8 mouse cellular contexts compared by ENCODE assay signal in genomic region chr11:75170136-75170751, GRCm38 (mm10). TPM values are rescaled to one million over a fixed set of nuclear protein-coding genes. Genes with fewer than 3 reads are reported as not detected.
DNase-seq lines count a peak whose midpoint lies in the region; ATAC-seq lines count a peak whose summit lies in the region.

No protein-coding gene starts in this region.

- peak; percentile 81 for DNase-seq in fibroblast of lung, adult 2 months (ENCODE audit: low read depth)
- DNase-seq in kidney, postnatal 10 days, result peak; percentile 97
- peak; percentile 87 for DNase-seq in liver, embryonic 11.5 days (ENCODE audit: low spot score)
- peak; percentile 93 for DNase-seq in naive thymus-derived CD4-positive, alpha-beta T cell, adult 2 months (ENCODE audit: low read depth)

- peaks cover 61% of the 10 kb centered on the region for H3K27me3 ChIP-seq in heart, embryonic 14.5 days (ENCODE audit: control insufficient read depth, insufficient read depth, low read length)
- peaks cover 90% of the 10 kb centered on the region for H3K27me3 ChIP-seq in liver, embryonic 11.5 days (replicated peaks; ENCODE audit: control insufficient read depth, insufficient read depth, low read length)
- 0 out of 2 replicates have a peak, but pooled peaks cover 8% of the 10 kb centered on the region for H3K27me3 ChIP-seq in stomach, embryonic 14.5 days (ENCODE audit: control insufficient read depth, insufficient read depth, low read length)

- peak overlapping the region; percentile 98 for H3K4me2 ChIP-seq in heart, embryonic 14.5 days (ENCODE audit: low read length)
- peak overlapping the region; percentile 97 for H3K4me2 ChIP-seq in liver, embryonic 11.5 days
- peak overlapping the region; percentile 63 for H3K4me2 ChIP-seq in stomach, embryonic 14.5 days (replicated peaks; ENCODE audit: low read depth, low read length)

- WGBS in heart, embryonic 14.5 days, result under 1% methylated on average over 38 of the region's 38 CpGs
- WGBS in liver, embryonic 11.5 days, result under 1% methylated on average over 38 of the region's 38 CpGs
- WGBS in stomach, embryonic 14.5 days, result under 1% methylated on average over 38 of the region's 38 CpGs

- no peak overlapping the region for H3K27ac ChIP-seq in brown adipose tissue, adult 24 weeks (replicated peaks; ENCODE audit: low read depth, low read length)
- no peak overlapping the region for H3K27ac ChIP-seq in heart, embryonic 14.5 days (replicated peaks in 1 of 2; ENCODE audit: control insufficient read depth in 1 of 2, insufficient read depth in 1 of 2, low read depth in 2 of 2, low read length in 2 of 2)
- no peak overlapping the region for H3K27ac ChIP-seq in liver, embryonic 11.5 days (ENCODE audit: low read depth, low read length)
- peak overlapping the region; percentile 35; the same call in 1 of the 2 replicates for H3K27ac ChIP-seq in stomach, embryonic 14.5 days (ENCODE audit: low read length)

- H3K9me3 ChIP-seq in heart, embryonic 14.5 days (ENCODE audit: control insufficient read depth, low read length), result no peaks in the 10 kb centered on the region
- no peaks in the 10 kb centered on the region for H3K9me3 ChIP-seq in liver, embryonic 11.5 days (ENCODE audit: control insufficient read depth, low read length)
- no peaks in the 10 kb centered on the region for H3K9me3 ChIP-seq in stomach, embryonic 14.5 days (ENCODE audit: control insufficient read depth, low read depth, low read length)

- peak; percentile 50 for ATAC-seq in CD4-positive, CD25-positive, alpha-beta regulatory T cell, adult 4 months
- ATAC-seq in heart, embryonic 14.5 days (ENCODE audit: insufficient number of reproducible peaks, insufficient read depth, low FRiP score, low read depth), result peak; percentile 8; the same call in 1 of the 2 replicates
- ATAC-seq in liver, embryonic 11.5 days (replicated peaks; ENCODE audit: low FRiP score), result peak; percentile 48; the same call in 1 of the 2 replicates
- peak; percentile 42 for ATAC-seq in stomach, embryonic 14.5 days (ENCODE audit: insufficient number of reproducible peaks, insufficient read depth, low FRiP score, low read depth)

- no peak overlapping the region for H3K9ac ChIP-seq in heart, embryonic 14.5 days (ENCODE audit: low read length)
- no peak overlapping the region for H3K9ac ChIP-seq in liver, embryonic 11.5 days (ENCODE audit: low read depth, low read length)
- no peak overlapping the region; the same call in 1 of the 2 replicates for H3K9ac ChIP-seq in stomach, embryonic 14.5 days (replicated peaks; ENCODE audit: low read depth, low read length)

- H3K4me1 ChIP-seq in brown adipose tissue, adult 24 weeks (ENCODE audit: control insufficient read depth, insufficient read depth, insufficient read length, low read length), result peaks cover 4% of the 10 kb centered on the region; the same call in 1 of the 2 replicates
- H3K4me1 ChIP-seq in heart, embryonic 14.5 days (ENCODE audit: control insufficient read depth in 2 of 2, insufficient read depth in 2 of 2, low read length in 2 of 2), result peaks cover 8 to 66% of the 10 kb centered on the region in 2 experiments; a peak in 3 of 4 replicates
- H3K4me1 ChIP-seq in liver, embryonic 11.5 days (replicated peaks; ENCODE audit: control insufficient read depth, insufficient read depth, low read length), result peaks cover 74% of the 10 kb centered on the region
- peaks cover 29% of the 10 kb centered on the region; the same call in 1 of the 2 replicates for H3K4me1 ChIP-seq in stomach, embryonic 14.5 days (ENCODE audit: control insufficient read depth, insufficient read depth, low read length)

- peak overlapping the region; percentile 84 for H3K4me3 ChIP-seq in brown adipose tissue, adult 24 weeks (ENCODE audit: insufficient read depth, low read depth, low read length)
- peak overlapping the region; percentile 40 to 65 for H3K4me3 ChIP-seq in heart, embryonic 14.5 days (ENCODE audit: control insufficient read depth in 1 of 2, insufficient read depth in 1 of 2, low read depth in 1 of 2, low read length in 2 of 2)
- peak overlapping the region; percentile 65 for H3K4me3 ChIP-seq in liver, embryonic 11.5 days (ENCODE audit: low read depth, low read length)
- peak overlapping the region; percentile 85 for H3K4me3 ChIP-seq in stomach, embryonic 14.5 days (ENCODE audit: low read depth, low read length)

- H3K36me3 ChIP-seq in heart, embryonic 14.5 days (ENCODE audit: control insufficient read depth, insufficient read depth, low read length), result peaks cover 12% of the 10 kb centered on the region; the same call in 1 of the 2 replicates
- no peaks in the 10 kb centered on the region; the same call in 1 of the 2 replicates for H3K36me3 ChIP-seq in liver, embryonic 11.5 days (ENCODE audit: control insufficient read depth, insufficient read depth, low read length)
- H3K36me3 ChIP-seq in stomach, embryonic 14.5 days (ENCODE audit: control insufficient read depth, insufficient read depth, low read length), result peaks cover 16% of the 10 kb centered on the region

RNA-seq across cellular contexts. Expression of gene Hic1, which starts 0.9 kb away (rescaled TPM):
- polyA plus RNA-seq in CD4-positive, CD25-positive, alpha-beta regulatory T cell, adult 4 months (2017; shearing (Covaris generic)), result under 1 TPM in 1 of 2 experiments, not detected in 1; 0.36 TPM
- 4.9 and 5.3 TPM in 2 replicates for polyA plus RNA-seq in brown adipose tissue, adult 24 weeks (2012; ENCODE audit: insufficient read depth, insufficient read length, missing spikeins)
- 6.4 and 6.8 TPM in 2 replicates for polyA plus RNA-seq in heart, embryonic 14.5 days (2014; fragmentation: Nextera tagmentation; extraction: Ambion mirVana)
- polyA plus RNA-seq in liver, embryonic 11.5 days (2014; fragmentation: Nextera tagmentation; extraction: Ambion mirVana), result 2.7 and 3.2 TPM in 2 replicates
- polyA plus RNA-seq in stomach, embryonic 14.5 days (2014; fragmentation: Nextera tagmentation; extraction: Ambion mirVana), result 13.8 and 16.9 TPM in 2 replicates

RNA-seq across cellular contexts. Expression of gene Ovca2, which starts 8.4 kb away (rescaled TPM):
- polyA plus RNA-seq in CD4-positive, CD25-positive, alpha-beta regulatory T cell, adult 4 months (2017; shearing (Covaris generic)), result 10 to 100 TPM; 19.2 to 29.4 TPM
- polyA plus RNA-seq in brown adipose tissue, adult 24 weeks (2012; ENCODE audit: insufficient read depth, insufficient read length, missing spikeins), result 10.4 and 13.2 TPM in 2 replicates
- 19.4 and 19.7 TPM in 2 replicates for polyA plus RNA-seq in heart, embryonic 14.5 days (2014; fragmentation: Nextera tagmentation; extraction: Ambion mirVana)
- polyA plus RNA-seq in liver, embryonic 11.5 days (2014; fragmentation: Nextera tagmentation; extraction: Ambion mirVana), result 24.9 and 32.1 TPM in 2 replicates
- 26.7 and 29.1 TPM in 2 replicates for polyA plus RNA-seq in stomach, embryonic 14.5 days (2014; fragmentation: Nextera tagmentation; extraction: Ambion mirVana)

RNA-seq across cellular contexts. Expression of gene Dph1, which starts 20.8 kb away (rescaled TPM):
- polyA plus RNA-seq in CD4-positive, CD25-positive, alpha-beta regulatory T cell, adult 4 months (2017; shearing (Covaris generic)), result 10 to 100 TPM; 11.0 to 20.6 TPM
- 8.8 and 9.4 TPM in 2 replicates for polyA plus RNA-seq in brown adipose tissue, adult 24 weeks (2012; ENCODE audit: insufficient read depth, insufficient read length, missing spikeins)
- 23.1 and 23.7 TPM in 2 replicates for polyA plus RNA-seq in heart, embryonic 14.5 days (2014; fragmentation: Nextera tagmentation; extraction: Ambion mirVana)
- 30.3 and 34.0 TPM in 2 replicates for polyA plus RNA-seq in liver, embryonic 11.5 days (2014; fragmentation: Nextera tagmentation; extraction: Ambion mirVana)
- polyA plus RNA-seq in stomach, embryonic 14.5 days (2014; fragmentation: Nextera tagmentation; extraction: Ambion mirVana), result 20.1 and 20.5 TPM in 2 replicates

RNA-seq across cellular contexts. Expression of gene Rtn4rl1, which starts 23.3 kb away (rescaled TPM):
- 1 to 10 TPM; 1.5 to 1.8 TPM for polyA plus RNA-seq in CD4-positive, CD25-positive, alpha-beta regulatory T cell, adult 4 months (2017; shearing (Covaris generic))
- polyA plus RNA-seq in brown adipose tissue, adult 24 weeks (2012; ENCODE audit: insufficient read depth, insufficient read length, missing spikeins), result 5.3 and 6.1 TPM in 2 replicates
- polyA plus RNA-seq in heart, embryonic 14.5 days (2014; fragmentation: Nextera tagmentation; extraction: Ambion mirVana), result 17.0 and 17.3 TPM in 2 replicates
- polyA plus RNA-seq in liver, embryonic 11.5 days (2014; fragmentation: Nextera tagmentation; extraction: Ambion mirVana), result 1.7 and 2.9 TPM in 2 replicates
- 0.88 and 1.7 TPM in 2 replicates for polyA plus RNA-seq in stomach, embryonic 14.5 days (2014; fragmentation: Nextera tagmentation; extraction: Ambion mirVana)
